Mouse (Mus musculus): ENCODE measurements around the gene Ms4a10. TPM values are rescaled to one million over a fixed set of nuclear protein-coding genes. Genes with fewer than 3 reads are reported as not detected.

Ms4a10 gene
- polyA plus RNA-seq (2012; ENCODE audit: insufficient read depth, insufficient read length, missing spikeins), result not detected in 2 replicates

DNA sequence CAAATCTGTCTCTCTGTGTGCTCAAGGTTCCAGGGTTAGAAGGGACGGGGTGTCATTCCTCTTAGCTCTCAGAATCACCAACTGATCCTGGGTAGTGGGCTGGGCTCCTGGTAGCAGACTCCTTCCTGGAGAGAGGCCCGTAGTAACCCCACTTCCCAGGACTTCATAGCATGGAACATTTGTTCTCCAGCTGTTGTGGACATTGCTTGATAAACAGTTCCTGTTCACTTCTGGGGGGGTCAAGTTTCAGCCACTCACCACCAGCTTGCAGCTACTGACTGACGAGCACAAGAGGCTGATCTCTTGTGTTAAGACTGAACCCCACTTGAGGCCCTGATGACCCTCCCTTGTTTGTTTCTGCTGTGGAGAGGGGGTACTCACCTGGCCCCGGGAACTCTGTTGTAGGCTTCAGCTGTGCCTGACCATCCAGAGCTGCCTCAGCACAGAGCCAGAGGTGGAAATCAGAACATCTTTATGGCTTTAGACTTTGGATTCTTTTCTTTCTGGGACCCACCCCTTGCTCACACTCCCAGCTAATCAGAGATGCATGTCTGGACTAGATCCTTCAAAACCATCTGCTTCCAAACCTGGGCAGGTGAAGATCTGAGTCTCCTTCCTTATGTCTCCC is at the start of gene Ms4a10:
TSS of gene Ms4a10 (minus strand) at position 433 of the 628 bp plus-strand sequence.
- no peak within 1 kb of the TSS for H3K27ac ChIP-seq (replicated peaks; ENCODE audit: low read depth, low read length)

DNA sequence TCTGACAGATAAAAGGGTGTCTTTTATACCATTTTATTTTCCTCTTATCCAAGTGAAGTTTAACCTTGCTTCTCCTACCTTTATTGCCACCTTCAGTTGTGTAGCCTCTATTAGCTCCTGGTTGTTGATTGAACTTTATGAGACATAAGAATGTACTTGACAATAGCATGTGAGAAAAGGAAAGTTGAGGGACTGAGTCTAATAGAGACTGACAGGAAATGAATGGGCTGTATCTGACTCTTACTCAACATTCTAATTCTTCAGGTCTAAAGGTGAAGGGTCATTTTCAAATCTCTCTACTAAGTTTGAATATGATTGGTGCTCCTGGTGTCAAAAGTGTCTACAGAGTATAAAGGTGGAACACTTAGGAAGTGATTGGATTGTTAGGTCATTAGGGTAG is 47.9 kb upstream of the Ms4a10 start:
- Histone ChIP-seq H3K4me1 (ENCODE audit: control insufficient read depth, insufficient read depth, insufficient read length, low read length) (no peaks in the 10 kb centered on the region), H3K27ac (replicated peaks; ENCODE audit: low read depth, low read length) (no peak overlapping the region), H3K4me3 (ENCODE audit: insufficient read depth, low read depth, low read length) (no peak overlapping the region)

More for the DNA sequence above, at the start of gene Ms4a10:
- Histone ChIP-seq H3K4me1 (ENCODE audit: control insufficient read depth, insufficient read depth, insufficient read length, low read length) (no peaks in the 10 kb centered on the region), H3K4me3 (ENCODE audit: insufficient read depth, low read depth, low read length) (no peak within 1 kb of the TSS)

GRCm38 (mm10) chr19:11017891-11018290 is 43.4 kb upstream of the Ms4a10 start, which contains the start of gene Ms4a18:
Ms4a18 (minus strand) TSS chr19:11018031.
- no peak within 1 kb of the TSS for H3K27ac ChIP-seq (replicated peaks; ENCODE audit: low read depth, low read length)

DNA sequence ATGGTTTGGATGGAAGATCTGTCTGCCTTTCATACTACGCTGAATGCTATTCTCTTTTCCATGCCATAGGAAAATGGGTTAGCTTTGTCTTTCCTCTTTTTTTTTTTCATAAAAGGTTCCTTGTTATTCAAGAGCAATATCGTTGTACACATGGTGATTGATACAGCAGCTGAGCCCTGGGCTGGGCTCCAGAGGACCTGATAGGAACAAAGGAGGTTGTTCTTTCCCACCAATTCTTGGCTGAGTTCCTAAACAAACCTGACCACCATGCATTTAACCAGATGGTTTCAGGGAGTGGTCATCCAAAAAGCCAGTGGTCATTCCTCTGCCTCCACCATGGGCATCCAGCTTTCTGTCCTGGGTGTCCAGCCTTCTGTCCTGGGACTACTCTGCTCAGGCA is 42.8 kb upstream of the Ms4a10 start:
- Histone ChIP-seq H3K4me3 (ENCODE audit: insufficient read depth, low read depth, low read length) (no peak overlapping the region), H3K27ac (replicated peaks; ENCODE audit: low read depth, low read length) (no peak overlapping the region), H3K4me1 (ENCODE audit: control insufficient read depth, insufficient read depth, insufficient read length, low read length) (no peaks in the 10 kb centered on the region)

More at GRCm38 (mm10) chr19:11017891-11018290, 43.4 kb upstream of the Ms4a10 start, which contains the start of gene Ms4a18:
- no peak within 1 kb of the TSS for H3K4me3 ChIP-seq (ENCODE audit: insufficient read depth, low read depth, low read length)
- H3K4me1 ChIP-seq (ENCODE audit: control insufficient read depth, insufficient read depth, insufficient read length, low read length), result no peaks in the 10 kb centered on the region

DNA sequence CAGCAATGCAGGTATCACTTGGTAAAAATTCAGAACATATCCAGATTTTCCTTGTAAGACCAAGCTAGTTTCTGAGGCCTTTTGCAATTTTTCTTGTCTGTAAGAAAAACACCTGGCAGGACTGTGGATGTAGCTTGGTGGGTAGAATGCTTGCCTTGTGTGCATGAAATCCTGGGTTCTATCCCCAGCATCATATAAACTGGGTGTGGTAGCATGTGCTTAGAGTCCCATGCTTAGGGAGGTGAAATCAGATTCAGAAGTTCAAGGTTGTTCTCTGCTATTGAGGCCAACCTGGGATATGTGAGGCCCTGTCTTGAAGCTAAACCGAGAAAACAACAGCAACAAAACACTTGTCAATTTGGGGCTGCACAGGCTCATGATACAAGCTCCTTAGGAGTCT is 41.5 kb upstream of the Ms4a10 start:
- Histone ChIP-seq H3K4me1 (ENCODE audit: control insufficient read depth, insufficient read depth, insufficient read length, low read length) (no peaks in the 10 kb centered on the region), H3K27ac (replicated peaks; ENCODE audit: low read depth, low read length) (no peak overlapping the region), H3K4me3 (ENCODE audit: insufficient read depth, low read depth, low read length) (no peak overlapping the region)

DNA sequence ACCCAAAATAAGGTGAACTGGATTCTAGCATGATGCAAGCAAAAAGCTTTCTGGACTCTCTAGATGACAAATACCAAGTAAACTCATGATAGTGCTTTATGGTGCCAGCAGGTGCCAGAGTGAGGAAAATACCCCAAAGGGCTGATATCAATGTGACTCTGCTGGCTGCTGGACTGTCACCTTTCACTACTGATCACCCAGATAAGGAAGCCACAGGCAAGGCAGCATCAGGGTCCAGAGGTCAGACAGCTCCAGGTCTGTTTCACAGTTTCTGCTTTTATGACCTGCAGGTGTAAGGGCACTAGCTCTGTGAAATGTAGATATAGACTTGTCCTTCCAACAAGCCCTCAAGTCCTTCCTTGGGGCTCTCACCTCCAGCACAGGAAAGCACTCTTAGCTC is 41.0 kb upstream of the Ms4a10 start:
- Histone ChIP-seq H3K4me1 (ENCODE audit: control insufficient read depth, insufficient read depth, insufficient read length, low read length) (no peaks in the 10 kb centered on the region), H3K27ac (replicated peaks; ENCODE audit: low read depth, low read length) (no peak overlapping the region), H3K4me3 (ENCODE audit: insufficient read depth, low read depth, low read length) (no peak overlapping the region)

- H3K27ac ChIP-seq (replicated peaks; ENCODE audit: low read depth, low read length), result no peak within 1 kb of the TSS
- H3K4me3 ChIP-seq (ENCODE audit: insufficient read depth, low read depth, low read length), result no peak within 1 kb of the TSS
- H3K4me1 ChIP-seq (ENCODE audit: control insufficient read depth, insufficient read depth, insufficient read length, low read length), result no peaks in the 10 kb centered on the region
Measured at GRCm38 (mm10) chr19:10993150-10993549, 18.7 kb upstream of the Ms4a10 start, which contains the start of gene Ms4a15. Ms4a15 (minus strand) TSS chr19:10993250.

- Histone ChIP-seq H3K4me3 (ENCODE audit: insufficient read depth, low read depth, low read length) (no peak overlapping the region), H3K27ac (replicated peaks; ENCODE audit: low read depth, low read length) (no peak overlapping the region), H3K4me1 (ENCODE audit: control insufficient read depth, insufficient read depth, insufficient read length, low read length) (no peaks in the 10 kb centered on the region)
Measured at GRCm38 (mm10) chr19:10991911-10992310, 17.4 kb upstream of the Ms4a10 start.

- no peaks in the 10 kb centered on the region for H3K4me1 ChIP-seq (ENCODE audit: control insufficient read depth, insufficient read depth, insufficient read length, low read length)
- H3K4me3 ChIP-seq (ENCODE audit: insufficient read depth, low read depth, low read length), result no peak overlapping the region
Measured at GRCm38 (mm10) chr19:10990751-10991150, 16.3 kb upstream of the Ms4a10 start.

GRCm38 (mm10) chr19:10988563-10988962 is 14.1 kb upstream of the Ms4a10 start:
- H3K4me1 ChIP-seq (ENCODE audit: control insufficient read depth, insufficient read depth, insufficient read length, low read length), result no peaks in the 10 kb centered on the region
- no peak overlapping the region for H3K4me3 ChIP-seq (ENCODE audit: insufficient read depth, low read depth, low read length)
- H3K27ac ChIP-seq (replicated peaks; ENCODE audit: low read depth, low read length), result no peak overlapping the region

More at GRCm38 (mm10) chr19:10990751-10991150, 16.3 kb upstream of the Ms4a10 start:
- no peak overlapping the region for H3K27ac ChIP-seq (replicated peaks; ENCODE audit: low read depth, low read length)

- H3K4me1 ChIP-seq (ENCODE audit: control insufficient read depth, insufficient read depth, insufficient read length, low read length), result no peaks in the 10 kb centered on the region
- no peak overlapping the region for H3K27ac ChIP-seq (replicated peaks; ENCODE audit: low read depth, low read length)
- no peak overlapping the region for H3K4me3 ChIP-seq (ENCODE audit: insufficient read depth, low read depth, low read length)
Measured at GRCm38 (mm10) chr19:10985889-10986288, 11.4 kb upstream of the Ms4a10 start.

- H3K4me1 ChIP-seq (ENCODE audit: control insufficient read depth, insufficient read depth, insufficient read length, low read length), result no peaks in the 10 kb centered on the region
- H3K4me3 ChIP-seq (ENCODE audit: insufficient read depth, low read depth, low read length), result no peak overlapping the region
- H3K27ac ChIP-seq (replicated peaks; ENCODE audit: low read depth, low read length), result no peak overlapping the region
Measured at GRCm38 (mm10) chr19:10984551-10984950, 10.1 kb upstream of the Ms4a10 start.

- Histone ChIP-seq H3K27ac (replicated peaks; ENCODE audit: low read depth, low read length) (no peak overlapping the region), H3K4me3 (ENCODE audit: insufficient read depth, low read depth, low read length) (no peak overlapping the region), H3K4me1 (ENCODE audit: control insufficient read depth, insufficient read depth, insufficient read length, low read length) (no peaks in the 10 kb centered on the region)
Measured at GRCm38 (mm10) chr19:10983146-10983545, 8.7 kb upstream of the Ms4a10 start.

DNA sequence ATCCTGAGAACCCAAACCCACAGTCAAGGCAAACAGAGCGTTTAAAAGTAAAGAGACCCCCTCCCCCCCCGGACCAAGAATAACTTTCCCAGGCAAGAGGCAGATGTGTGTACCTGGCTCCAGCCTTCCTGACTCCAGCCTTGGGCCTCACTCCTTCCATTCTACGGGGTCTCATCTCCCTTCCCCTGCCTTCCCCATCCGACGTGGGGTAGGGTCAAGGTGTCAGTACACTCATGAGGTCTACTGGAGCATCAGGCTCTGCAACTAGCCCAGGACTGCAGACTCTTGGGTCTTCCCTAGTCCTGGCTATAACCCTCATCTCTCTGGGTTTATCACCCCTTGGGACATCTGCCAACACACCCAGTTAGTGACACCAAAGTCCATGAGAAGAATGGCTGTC is 5.7 kb upstream of the Ms4a10 start:
- H3K27ac ChIP-seq (replicated peaks; ENCODE audit: low read depth, low read length), result no peak overlapping the region

DNA sequence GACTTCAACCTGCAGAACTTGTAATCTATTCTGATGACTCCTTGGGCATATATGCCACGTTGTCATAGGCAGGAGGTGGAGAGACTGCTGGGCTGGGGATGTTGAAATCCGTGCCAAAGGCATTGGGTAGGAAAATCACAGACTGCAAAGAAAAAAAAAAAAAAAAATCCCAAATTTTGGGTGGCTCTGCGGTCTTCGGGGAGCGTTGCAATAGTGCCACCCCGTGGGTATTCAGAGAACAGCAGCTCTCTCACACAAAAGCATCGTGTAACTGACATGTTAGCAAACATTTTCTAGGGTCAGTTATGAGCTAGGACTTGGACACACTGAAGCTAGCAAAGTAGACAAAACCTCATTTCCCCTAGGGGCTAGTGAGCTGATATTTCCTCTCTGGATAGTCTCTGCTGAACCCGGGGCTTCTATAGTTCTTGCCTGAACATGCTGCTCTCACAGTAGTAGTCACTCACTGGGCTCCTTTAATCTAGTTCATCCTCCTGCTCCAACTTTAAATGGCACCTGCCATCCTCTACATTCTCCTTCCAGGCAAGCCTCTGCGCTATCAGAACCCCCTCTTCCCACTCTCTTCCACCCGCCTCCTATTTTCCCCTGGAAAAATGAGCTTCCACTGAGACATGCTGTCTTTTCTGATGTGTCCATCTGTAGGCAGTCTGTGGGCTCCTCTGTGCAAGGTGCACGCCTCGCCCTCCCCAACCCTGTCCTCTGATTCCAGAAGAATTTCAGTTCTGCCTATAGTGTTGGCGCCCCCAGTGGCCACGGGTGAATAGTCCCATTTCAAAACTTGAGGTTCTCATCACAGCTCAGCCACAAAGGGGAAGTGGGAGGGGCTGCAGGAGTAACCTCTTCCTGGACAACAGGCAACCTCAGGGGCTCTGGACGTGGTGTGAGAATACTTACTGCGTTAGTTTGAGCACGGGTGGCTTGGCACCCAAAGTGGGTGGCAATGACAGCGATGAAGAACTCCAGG is 5.0 kb upstream of the Ms4a10 start:
- Histone ChIP-seq H3K4me1 (ENCODE audit: control insufficient read depth, insufficient read depth, insufficient read length, low read length) (no peaks in the 10 kb centered on the region), H3K27ac (replicated peaks; ENCODE audit: low read depth, low read length) (no peak overlapping the region), H3K4me3 (ENCODE audit: insufficient read depth, low read depth, low read length) (no peak overlapping the region)

More for the DNA sequence above, 5.7 kb upstream of the Ms4a10 start:
- Histone ChIP-seq H3K4me3 (ENCODE audit: insufficient read depth, low read depth, low read length) (no peak overlapping the region), H3K4me1 (ENCODE audit: control insufficient read depth, insufficient read depth, insufficient read length, low read length) (no peaks in the 10 kb centered on the region)

All from brown adipose tissue, adult 24 weeks (tissue).